Mouse (Mus musculus) kidney, adult 2 months (tissue): Measurements from ENCODE around the gene Mmp19.

Experiments used
- CTCF ChIP-seq: fragments of 200-500 bp; conservative IDR thresholded peaks from 2 replicates; pipeline ENCODE4 v1.5.1; 2011; ENCODE audit warnings: low read depth, mild to moderate bottlenecking, control low read depth, low read length, moderate library complexity, mixed read lengths; ENCODE audit not compliant: insufficient read depth, insufficient read length
- POLR2A ChIP-seq: fragments of 200-500 bp; IDR thresholded peaks from one replicate; pipeline ENCODE4 v1.6.1; 2011; ENCODE audit warnings: low read depth, low read length, control low read depth

DNA sequence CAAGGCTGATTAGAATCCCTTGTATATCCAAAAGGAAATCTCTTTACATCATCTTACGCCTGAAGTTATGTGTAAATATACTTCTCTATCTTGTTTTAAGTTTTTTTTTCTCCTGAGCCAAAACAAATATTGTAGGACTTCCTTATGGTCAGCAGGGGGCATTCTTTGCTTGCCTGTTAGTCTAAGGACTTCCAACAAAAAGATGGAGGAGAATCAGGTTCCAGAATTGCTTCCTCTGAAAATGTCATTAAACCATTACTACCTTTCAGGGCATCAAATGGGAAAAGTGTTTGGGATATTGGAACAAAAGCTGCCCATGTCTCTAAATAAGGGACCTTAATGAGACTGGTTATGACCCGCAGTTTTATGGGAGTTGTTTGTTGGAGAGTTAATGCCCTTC lies 54.8 kb downstream of the Mmp19 start:
- TF ChIP-seq CTCF: 0 out of 2 replicates have a peak, but pooled peaks have one; percentile 7
- no peak for TF ChIP-seq POLR2A
